Comparison of ENCODE assay signal across 25 mouse cellular contexts in the genomic region with DNA sequence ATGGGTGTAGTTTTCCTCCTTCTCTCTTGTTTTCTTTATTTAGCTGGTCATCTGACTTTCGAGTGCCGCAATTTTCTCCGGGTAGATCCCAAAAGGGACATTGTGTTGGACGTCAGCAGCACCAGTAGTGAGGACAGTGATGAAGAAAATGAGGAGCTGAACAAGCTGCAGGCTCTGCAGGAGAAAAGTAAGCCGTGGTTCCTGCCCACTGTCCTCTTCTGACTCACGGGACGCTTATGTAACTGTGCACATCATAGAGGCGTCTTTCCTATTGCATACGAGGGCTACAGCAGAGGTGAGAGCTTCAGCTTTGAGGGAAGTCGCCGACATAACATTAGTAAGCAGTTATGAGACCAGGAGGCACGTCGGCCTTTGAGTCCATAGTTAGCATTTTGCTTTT. TPM values are rescaled to one million over a fixed set of nuclear protein-coding genes. Genes with fewer than 3 reads are reported as not detected.
"Had no signal": no experiment of that assay in that cellular context is flagged by ENCODE, and none has a peak within 500 bp of the region (broad histone marks: within the 10 kb centered on the region; RNA-seq: fewer than 3 reads in every experiment).

No protein-coding gene starts in this region.

- H3K9me3 ChIP-seq: liver, embryonic 15.5 days; lung, embryonic 15.5 days; midbrain, embryonic 13.5 days; midbrain, embryonic 15.5 days; neural tube, embryonic 12.5 days had no signal

- H3K4me1 ChIP-seq: liver, embryonic 15.5 days; lung, embryonic 15.5 days; megakaryocyte, embryonic 14.5 days; midbrain, embryonic 13.5 days; midbrain, embryonic 15.5 days; neural tube, embryonic 12.5 days had no signal

- H3K4me2 ChIP-seq: liver, embryonic 15.5 days; lung, embryonic 15.5 days; midbrain, embryonic 11.5 days; midbrain, embryonic 13.5 days; midbrain, embryonic 15.5 days; neural tube, embryonic 12.5 days had no signal

- H3K27ac ChIP-seq: liver, embryonic 15.5 days; lung, embryonic 15.5 days; macrophage; midbrain, embryonic 13.5 days; midbrain, embryonic 15.5 days; neural tube, embryonic 12.5 days had no signal

- ATAC-seq: liver, postnatal 0 days; lung, postnatal 0 days; midbrain, embryonic 13.5 days; midbrain, embryonic 15.5 days had no signal

- H3K4me3 ChIP-seq: liver, embryonic 15.5 days; lung, embryonic 15.5 days; megakaryocyte, embryonic 14.5 days; midbrain, embryonic 13.5 days; midbrain, embryonic 15.5 days; neural tube, embryonic 12.5 days had no signal

- DNase-seq: liver, postnatal 0 days; lung, adult 2 months; lung, postnatal 14 days; lung, postnatal 36 days; retina, postnatal 1 day; right cerebral cortex, postnatal 14 days; right cerebral cortex, postnatal 4 days; spleen, adult 18-20 months; thymus, adult 2 months; thymus, postnatal 25 days; thymus, postnatal 4 days had no signal

- H3K9ac ChIP-seq: liver, embryonic 15.5 days; liver, postnatal 0 days; lung, embryonic 15.5 days; midbrain, embryonic 13.5 days; midbrain, embryonic 15.5 days; neural tube, embryonic 12.5 days had no signal

- H3K27me3 ChIP-seq: liver, embryonic 15.5 days; lung, embryonic 15.5 days; megakaryocyte, embryonic 14.5 days; midbrain, embryonic 13.5 days; midbrain, embryonic 15.5 days; neural tube, embryonic 12.5 days had no signal

RNA-seq across cellular contexts. Expression of gene Shisal2b, which starts 30.9 kb away (rescaled TPM):
- total RNA-seq: megakaryocyte progenitor cell, adult 5-6 weeks; monocyte, adult 5-6 weeks; neutrophil, adult 5-6 weeks had no signal
- polyA plus RNA-seq: liver, embryonic 15.5 days; liver, postnatal 0 days; lung, adult 2 months; lung, postnatal 0 days; macrophage; testis, adult 2 months; thymus, adult 2 months; urinary bladder, adult 2 months had no signal
